ENCODE assay signal across 27 mouse cellular contexts in the genomic region with DNA sequence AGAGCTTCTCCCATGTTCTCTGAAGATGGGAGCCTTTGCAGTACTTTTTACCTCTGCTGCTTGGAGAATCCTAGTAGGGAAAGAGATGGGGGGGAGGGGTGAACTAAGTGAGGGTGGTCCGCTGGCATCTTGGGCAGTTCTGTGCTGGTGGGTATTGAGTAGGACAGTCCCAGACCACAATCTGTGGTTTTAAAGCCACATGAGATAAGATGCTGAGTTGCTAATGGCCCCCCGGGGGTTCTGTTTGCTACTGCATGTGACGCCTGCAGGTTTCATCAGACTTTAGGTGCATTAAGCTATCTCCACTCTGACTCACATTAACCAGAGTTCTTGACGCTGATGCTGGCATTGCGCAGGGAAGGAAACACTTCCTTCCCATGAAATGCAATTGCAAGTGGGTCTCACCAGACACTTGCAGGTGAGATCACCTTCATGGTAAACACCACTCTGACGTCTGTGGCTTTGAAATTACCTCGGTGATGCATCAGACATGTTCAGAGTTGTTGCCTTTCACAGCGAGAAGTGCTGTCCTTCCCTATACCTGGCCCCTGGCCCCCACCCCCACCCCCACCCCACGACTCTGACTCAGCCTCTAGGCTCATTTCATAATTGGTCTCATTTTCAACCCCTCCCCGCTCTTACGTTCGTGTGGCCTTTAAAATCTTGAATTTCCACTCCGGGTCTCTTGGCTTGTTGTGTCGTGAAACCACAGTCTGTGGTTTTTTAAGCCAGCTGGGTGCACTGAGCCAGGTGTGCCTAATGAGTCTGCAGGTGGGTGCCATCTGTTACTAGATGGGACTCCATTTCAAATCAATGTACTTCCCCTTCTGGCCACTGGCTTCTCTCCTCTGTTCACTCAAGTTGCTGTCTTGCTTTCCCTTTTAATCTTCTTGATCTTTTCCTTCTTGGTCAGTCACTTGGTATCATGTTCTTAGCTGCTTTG.
DNase-seq lines count a peak whose midpoint lies in the region; ATAC-seq and TF ChIP-seq lines count a peak whose summit lies in the region.
"Had no signal": no experiment of that assay in that cellular context is flagged by ENCODE, and none has a peak within 500 bp of the region (broad histone marks: within the 10 kb centered on the region; RNA-seq: fewer than 3 reads in every experiment).

No protein-coding gene starts in this region.

- no peaks in the 10 kb centered on the region for H3K4me1 ChIP-seq in embryonic facial prominence, embryonic 14.5 days (ENCODE audit: control insufficient read depth, insufficient read depth, low read length)
- H3K4me1 ChIP-seq in embryonic facial prominence, embryonic 10.5 days, result peaks cover 9% of the 10 kb centered on the region
- no peaks in the 10 kb centered on the region for H3K4me1 ChIP-seq in midbrain, postnatal 0 days (ENCODE audit: insufficient read depth, low read length)
- H3K4me1 ChIP-seq in midbrain, embryonic 14.5 days (ENCODE audit: control insufficient read depth, insufficient read depth, low read length), result no peaks in the 10 kb centered on the region
- no peaks in the 10 kb centered on the region for H3K4me1 ChIP-seq in thymus, adult 2 months (replicated peaks; ENCODE audit: control insufficient read depth, insufficient read depth, low read length)
- H3K4me1 ChIP-seq in kidney, embryonic 14.5 days (ENCODE audit: control insufficient read depth, insufficient read depth, low read length), result 0 out of 2 replicates have a peak, but pooled peaks cover 3% of the 10 kb centered on the region

- H3K4me2 ChIP-seq in embryonic facial prominence, embryonic 14.5 days (ENCODE audit: low read depth, low read length), result no peak overlapping the region
- no peak overlapping the region for H3K4me2 ChIP-seq in midbrain, postnatal 0 days (ENCODE audit: low read depth, low read length, poor library complexity, severe bottlenecking)
- no peak overlapping the region for H3K4me2 ChIP-seq in midbrain, embryonic 14.5 days (ENCODE audit: low read length)
- H3K4me2 ChIP-seq in kidney, embryonic 14.5 days (replicated peaks; ENCODE audit: low read depth, low read length), result no peak overlapping the region
- H3K4me2 ChIP-seq: embryonic facial prominence, embryonic 13.5 days; liver, embryonic 11.5 days; lung, embryonic 14.5 days; neural tube, embryonic 15.5 days had no signal

- no peaks in the 10 kb centered on the region for H3K36me3 ChIP-seq in embryonic facial prominence, embryonic 14.5 days (ENCODE audit: control insufficient read depth, insufficient read depth, low read length)
- no peaks in the 10 kb centered on the region for H3K36me3 ChIP-seq in embryonic facial prominence, embryonic 10.5 days (replicated peaks)
- H3K36me3 ChIP-seq in midbrain, postnatal 0 days (ENCODE audit: insufficient read depth, low read length), result no peaks in the 10 kb centered on the region
- no peaks in the 10 kb centered on the region for H3K36me3 ChIP-seq in midbrain, embryonic 14.5 days (ENCODE audit: control insufficient read depth, insufficient read depth, low read length)
- H3K36me3 ChIP-seq in thymus, adult 2 months (ENCODE audit: control insufficient read depth, insufficient read depth, low read length), result no peaks in the 10 kb centered on the region
- no peaks in the 10 kb centered on the region for H3K36me3 ChIP-seq in kidney, embryonic 14.5 days (ENCODE audit: control insufficient read depth, insufficient read depth, low read length)
- H3K36me3 ChIP-seq: embryonic facial prominence, embryonic 13.5 days; forebrain, embryonic 10.5 days; midbrain, embryonic 10.5 days; neural tube, embryonic 15.5 days had no signal

- no peak overlapping the region for H3K4me3 ChIP-seq in embryonic facial prominence, embryonic 14.5 days (ENCODE audit: low read depth, low read length)
- H3K4me3 ChIP-seq in embryonic facial prominence, embryonic 10.5 days, result no peak overlapping the region
- no peak overlapping the region for H3K4me3 ChIP-seq in midbrain, postnatal 0 days (ENCODE audit: low read depth, low read length)
- H3K4me3 ChIP-seq in midbrain, embryonic 14.5 days (replicated peaks; ENCODE audit: low read depth, low read length), result no peak overlapping the region
- H3K4me3 ChIP-seq in thymus, adult 2 months (ENCODE audit: control insufficient read depth, insufficient read depth, low read length), result no peak overlapping the region
- H3K4me3 ChIP-seq in kidney, embryonic 14.5 days (ENCODE audit: low read length), result no peak overlapping the region
- H3K4me3 ChIP-seq: embryonic facial prominence, embryonic 13.5 days; forebrain, embryonic 10.5 days; heart, adult 2 months; midbrain, embryonic 10.5 days; myocyte; neural tube, embryonic 15.5 days had no signal

- no peak overlapping the region for H3K27ac ChIP-seq in embryonic facial prominence, embryonic 14.5 days (replicated peaks; ENCODE audit: low read depth, low read length)
- H3K27ac ChIP-seq in embryonic facial prominence, embryonic 10.5 days (replicated peaks), result no peak overlapping the region
- H3K27ac ChIP-seq in midbrain, postnatal 0 days (ENCODE audit: low read depth, low read length), result no peak overlapping the region
- H3K27ac ChIP-seq in midbrain, embryonic 14.5 days (replicated peaks; ENCODE audit: low read depth, low read length), result no peak overlapping the region
- H3K27ac ChIP-seq in thymus, adult 2 months (ENCODE audit: control insufficient read depth, insufficient read depth, low read length), result no peak overlapping the region
- no peak overlapping the region for H3K27ac ChIP-seq in kidney, embryonic 14.5 days (ENCODE audit: low read depth, low read length)
- H3K27ac ChIP-seq: embryonic facial prominence, embryonic 13.5 days; forebrain, embryonic 10.5 days; heart, adult 2 months; midbrain, embryonic 10.5 days; neural tube, embryonic 15.5 days had no signal

- peak; percentile 60 for DNase-seq in embryonic facial prominence, embryonic 14.5 days (ENCODE audit: low spot score)
- DNase-seq in embryonic facial prominence, embryonic 10.5 days (ENCODE audit: low spot score), result no peak
- peak; percentile 15 for DNase-seq in midbrain, postnatal 0 days (ENCODE audit: low spot score)
- no peak for DNase-seq in midbrain, embryonic 14.5 days
- peak; percentile 19 for DNase-seq in thymus, adult 2 months
- DNase-seq in frontal cortex, postnatal 10 days (ENCODE audit: low spot score in 2 of 2), result no peak
- no peak for DNase-seq in left cerebral cortex, adult 9 months (ENCODE audit: low spot score in 2 of 2)
- DNase-seq: adrenal gland, postnatal 10 days; B cell, adult 2 months; cerebellum, adult 9-11 months; forebrain, postnatal 0 days; heart, adult 2 months; heart, postnatal 36 days; lung, embryonic 14.5 days; lung, postnatal 4 days; right cerebral cortex, postnatal 25 days had no signal

- peak; percentile 74 for ATAC-seq in embryonic facial prominence, embryonic 14.5 days (ENCODE audit: low read depth)
- ATAC-seq in midbrain, postnatal 0 days (ENCODE audit: low FRiP score), result no peak
- no peak for ATAC-seq in midbrain, embryonic 14.5 days (ENCODE audit: low FRiP score, low TSS enrichment)
- ATAC-seq in kidney, embryonic 14.5 days (ENCODE audit: low FRiP score, low TSS enrichment), result no peak
- ATAC-seq: activated CD4-positive, CD25-positive, alpha-beta regulatory T cell, adult 4 months; forebrain, postnatal 0 days; hindbrain, embryonic 16.5 days; intestine, postnatal 0 days; Patski had no signal

- whole genome bisulfite sequencing in embryonic facial prominence, embryonic 14.5 days, result 46% methylated on average over 14 of the region's 14 CpGs
- WGBS in embryonic facial prominence, embryonic 10.5 days, result 72% methylated on average over 14 of the region's 14 CpGs
- 80% methylated on average over 14 of the region's 14 CpGs for WGBS in midbrain, postnatal 0 days
- 80% methylated on average over 14 of the region's 14 CpGs for WGBS in midbrain, embryonic 14.5 days
- WGBS in thymus, adult 2 months, result 26% methylated on average over 14 of the region's 14 CpGs
- WGBS in kidney, embryonic 14.5 days, result 75% methylated on average over 14 of the region's 14 CpGs

- H3K9me3 ChIP-seq in embryonic facial prominence, embryonic 14.5 days (ENCODE audit: control insufficient read depth, low read length), result no peaks in the 10 kb centered on the region
- H3K9me3 ChIP-seq in embryonic facial prominence, embryonic 10.5 days, result 0 out of 2 replicates have a peak, but pooled peaks cover 2% of the 10 kb centered on the region
- H3K9me3 ChIP-seq in midbrain, postnatal 0 days (ENCODE audit: low read length), result no peaks in the 10 kb centered on the region
- H3K9me3 ChIP-seq in midbrain, embryonic 14.5 days (ENCODE audit: control insufficient read depth, low read length), result no peaks in the 10 kb centered on the region
- no peaks in the 10 kb centered on the region for H3K9me3 ChIP-seq in kidney, embryonic 14.5 days (ENCODE audit: control insufficient read depth, low read length)
- H3K9me3 ChIP-seq: embryonic facial prominence, embryonic 13.5 days; forebrain, embryonic 10.5 days; midbrain, embryonic 10.5 days; neural tube, embryonic 15.5 days had no signal

- no peaks in the 10 kb centered on the region for H3K27me3 ChIP-seq in embryonic facial prominence, embryonic 14.5 days (replicated peaks; ENCODE audit: control insufficient read depth, insufficient read depth, low read length)
- no peaks in the 10 kb centered on the region for H3K27me3 ChIP-seq in embryonic facial prominence, embryonic 10.5 days (replicated peaks; ENCODE audit: low read depth, poor library complexity, severe bottlenecking)
- H3K27me3 ChIP-seq in midbrain, postnatal 0 days (ENCODE audit: insufficient read depth, low read length), result no peaks in the 10 kb centered on the region
- H3K27me3 ChIP-seq in midbrain, embryonic 14.5 days (ENCODE audit: control insufficient read depth, insufficient read depth, low read length), result no peaks in the 10 kb centered on the region
- H3K27me3 ChIP-seq in thymus, adult 2 months (ENCODE audit: control insufficient read depth, insufficient read depth, low read length), result no peaks in the 10 kb centered on the region
- no peaks in the 10 kb centered on the region for H3K27me3 ChIP-seq in kidney, embryonic 14.5 days (ENCODE audit: control insufficient read depth, insufficient read depth, low read length)
- H3K27me3 ChIP-seq: embryonic facial prominence, embryonic 13.5 days; neural tube, embryonic 15.5 days; Patski had no signal

- TF ChIP-seq POLR2A in thymus, adult 2 months (IDR thresholded peaks at IDR 0.05; ENCODE audit: control insufficient read depth, extremely low read depth, insufficient read depth, low read length, poor library complexity), result no peak

- no peak overlapping the region for H3K9ac ChIP-seq in embryonic facial prominence, embryonic 14.5 days (ENCODE audit: low read depth, low read length)
- H3K9ac ChIP-seq in midbrain, postnatal 0 days (replicated peaks; ENCODE audit: low read length, poor library complexity, severe bottlenecking), result no peak overlapping the region
- H3K9ac ChIP-seq in midbrain, embryonic 14.5 days (replicated peaks; ENCODE audit: low read length), result no peak overlapping the region
- H3K9ac ChIP-seq in kidney, embryonic 14.5 days (ENCODE audit: low read depth, low read length), result no peak overlapping the region
- H3K9ac ChIP-seq: embryonic facial prominence, embryonic 13.5 days; forebrain, postnatal 0 days; lung, embryonic 14.5 days; neural tube, embryonic 15.5 days had no signal

- no peak for TF ChIP-seq CTCF in midbrain, postnatal 0 days (IDR thresholded peaks at IDR 0.05)
- no peak for TF ChIP-seq CTCF in thymus, adult 2 months (IDR thresholded peaks at IDR 0.05; ENCODE audit: borderline replicate concordance, control insufficient read depth, extremely low read depth, insufficient read depth, low read length, poor library complexity)

Comparison
In these comparisons a context has a peak if more than half of its experiments do, and no peak if none do; other contexts are left out.
1. DNase-seq: peak in embryonic facial prominence, embryonic 14.5 days (single experiment), midbrain, postnatal 0 days (single experiment) and thymus, adult 2 months (single experiment); none in embryonic facial prominence, embryonic 10.5 days (single experiment), midbrain, embryonic 14.5 days (single experiment), frontal cortex, postnatal 10 days (0 of 2) and left cerebral cortex, adult 9 months (0 of 2).